Mouse (Mus musculus): ENCODE measurements around the gene Ndufaf7.

Ndufaf7 gene

GRCm38 (mm10) chr17:78936466-78937228 is at the start of gene Ndufaf7, which contains the start of gene Cebpz:
Ndufaf7 (plus strand) TSS chr17:78937136.
Cebpz (minus strand) TSS chr17:78937066.
- DNase-seq, result peak; percentile 97 to 98

- DNase-seq, result peak in 1 of 2 experiments; percentile 10
Measured at GRCm38 (mm10) chr17:78888554-78888953, 48.4 kb upstream of the Ndufaf7 start.

- DNase-seq, result peak; percentile 21 to 24
Measured at GRCm38 (mm10) chr17:78889184-78889583, 47.8 kb upstream of the Ndufaf7 start.

GRCm38 (mm10) chr17:78891020-78891419 is 45.9 kb upstream of the Ndufaf7 start:
- DNase-seq, result no peak

- DNase-seq, result no peak
Measured at GRCm38 (mm10) chr17:78894991-78895390, 41.9 kb upstream of the Ndufaf7 start.

- no peak for DNase-seq
Measured at GRCm38 (mm10) chr17:78895394-78895793, 41.5 kb upstream of the Ndufaf7 start.

GRCm38 (mm10) chr17:78903158-78903557 is 33.8 kb upstream of the Ndufaf7 start:
- no peak for DNase-seq

- DNase-seq, result no peak
Measured at GRCm38 (mm10) chr17:78906892-78907291, 30.0 kb upstream of the Ndufaf7 start, which contains the start of gene Sult6b1. Sult6b1 (minus strand) TSS chr17:78906992.

GRCm38 (mm10) chr17:78909374-78909773 is 27.6 kb upstream of the Ndufaf7 start:
- DNase-seq, result no peak

- DNase-seq, result peak; percentile 37 to 41
Measured at GRCm38 (mm10) chr17:78912861-78913281, 24.1 kb upstream of the Ndufaf7 start.

- no peak for DNase-seq
Measured at GRCm38 (mm10) chr17:78913921-78914320, 23.0 kb upstream of the Ndufaf7 start.

GRCm38 (mm10) chr17:78915772-78916171 is 21.2 kb upstream of the Ndufaf7 start:
- no peak for DNase-seq

GRCm38 (mm10) chr17:78916369-78916813 is 20.5 kb upstream of the Ndufaf7 start, which contains the start of gene Cebpzos:
Cebpzos (plus strand) TSS chr17:78916500.
- DNase-seq, result peak; percentile 90 to 93

GRCm38 (mm10) chr17:78916899-78917298 is 20.0 kb upstream of the Ndufaf7 start:
- DNase-seq, result no peak

- no peak for DNase-seq
Measured at GRCm38 (mm10) chr17:78917696-78918095, 19.2 kb upstream of the Ndufaf7 start.

GRCm38 (mm10) chr17:78935857-78936256 is 1.1 kb upstream of the Ndufaf7 start:
- DNase-seq, result no peak

- DNase-seq, result peak in 1 of 2 experiments; percentile 33
Measured at GRCm38 (mm10) chr17:78937229-78937853, 405 bp downstream of the Ndufaf7 start.

- no peak for DNase-seq
Measured at GRCm38 (mm10) chr17:78938927-78939326, 2.0 kb downstream of the Ndufaf7 start.

- no peak for DNase-seq
Measured at GRCm38 (mm10) chr17:78942579-78942978, 5.6 kb downstream of the Ndufaf7 start.

- no peak for DNase-seq
Measured at GRCm38 (mm10) chr17:78951225-78951624, 14.3 kb downstream of the Ndufaf7 start.

- DNase-seq, result no peak
Measured at GRCm38 (mm10) chr17:78952070-78952469, 15.1 kb downstream of the Ndufaf7 start.

GRCm38 (mm10) chr17:78953240-78953639 is 16.3 kb downstream of the Ndufaf7 start:
- DNase-seq, result no peak

- no peak for DNase-seq
Measured at GRCm38 (mm10) chr17:78959473-78959872, 22.5 kb downstream of the Ndufaf7 start.

GRCm38 (mm10) chr17:78964387-78964786 is 27.5 kb downstream of the Ndufaf7 start:
- DNase-seq, result no peak
